Mouse (Mus musculus) gastrocnemius, postnatal 36 days (tissue): Measurements from ENCODE around the gene Dnah3. TPM values are rescaled to one million over a fixed set of nuclear protein-coding genes. Genes with fewer than 3 reads are reported as not detected.
A peak's percentile ranks its signal among the peaks of the same experiment; 100 is the strongest.

ENCODE experiments used
- DNase-seq, 2 experiments: peaks; one replicate each; pipeline ENCODE4 v3.0.0; 2022
- intact Hi-C: fragments of 180-260 bp; cut with DNase I; formaldehyde crosslinking; loops from one replicate; pipeline ENCODE4 v1.15.1; 2025
- total RNA-seq, 2 experiments: library from RNA; stranded (reverse); gene quantifications; 2 replicates each; pipeline ENCODE4 v1.2.3; 2021

Gene Dnah3
- total RNA-seq, 2 experiments from 2014 or later: 0.10 to 0.17 TPM

GRCm38 (mm10) chr7:119892742-119893141 lies 202.3 kb downstream of the Dnah3 start:
- no peak for DNase-seq
- intact Hi-C loops: loop anchor here (10.0 kb wide), 1 partner anchor 942 kb away; no protein-coding TSS in a partner anchor

- intact Hi-C loops: loop anchor here (10.0 kb wide), 1 partner anchor 943 kb away; no protein-coding TSS in a partner anchor
- DNase-seq: no peak
Observed at GRCm38 (mm10) chr7:119892198-119892597, 202.9 kb downstream of the Dnah3 start.

- no peak for DNase-seq
- intact Hi-C loops: no loop called here
Observed at GRCm38 (mm10) chr7:119887887-119888286, 207.2 kb downstream of the Dnah3 start.

- intact Hi-C loops: no loop called here
- DNase-seq: no peak
Observed at GRCm38 (mm10) chr7:119881229-119881628, 213.9 kb downstream of the Dnah3 start.

GRCm38 (mm10) chr7:119880345-119880744 lies 214.7 kb downstream of the Dnah3 start:
- intact Hi-C loops: no loop called here
- peak in 1 of 2 experiments; percentile 8 for DNase-seq

GRCm38 (mm10) chr7:119879171-119879570 lies 215.9 kb downstream of the Dnah3 start:
- no peak for DNase-seq
- intact Hi-C loops: no loop called here

- intact Hi-C loops: no loop called here
- peak in 1 of 2 experiments; percentile 9 for DNase-seq
Observed at GRCm38 (mm10) chr7:119875776-119876440, 219.2 kb downstream of the Dnah3 start.

- intact Hi-C loops: no loop called here
Observed at GRCm38 (mm10) chr7:119873050-119873449, 222.0 kb downstream of the Dnah3 start.

More at GRCm38 (mm10) chr7:119873050-119873449, 222.0 kb downstream of the Dnah3 start:
- no peak for DNase-seq

Other genes starting within 250 kb of the Dnah3 start
- gene Lyrm1, start 199.4 kb downstream of the Dnah3 start, total RNA-seq: 10 to 100 TPM in 1 of 2 experiments, 1 to 10 TPM in 1; 8.6 to 12.2 TPM
- gene Dcun1d3, start 199.0 kb downstream of the Dnah3 start, total RNA-seq: 10 to 100 TPM; 12.3 to 16.2 TPM
- gene Tmem159, start 7.1 kb upstream of the Dnah3 start, total RNA-seq: 1 to 10 TPM; 8.1 to 8.3 TPM
- under 1 TPM; 0.17 to 0.33 TPM for gene Zp2, start 50.0 kb upstream of the Dnah3 start, total RNA-seq
- gene Anks4b, start 78.6 kb upstream of the Dnah3 start, total RNA-seq: under 1 TPM in 1 of 2 experiments, not detected in 1; 0.07 TPM
- gene Crym, start 106.8 kb upstream of the Dnah3 start, total RNA-seq: 1 to 10 TPM; 3.1 to 4.9 TPM
- gene Abca14, start 108.7 kb upstream of the Dnah3 start, total RNA-seq: not detected
- gene Abca15, start 233.4 kb upstream of the Dnah3 start, total RNA-seq: not detected